Mouse (Mus musculus) forebrain, embryonic 12.5 days (tissue): ENCODE measurements around the gene Tcte2. TPM values are rescaled to one million over a fixed set of nuclear protein-coding genes. Genes with fewer than 3 reads are reported as not detected.
A peak's percentile ranks its signal among the peaks of the same experiment; 100 is the strongest.

Source experiments
- ATAC-seq: fragments of 200-750 bp; cut with Nextera tagmentation; 2 replicates; pipeline ENCODE4 v1.8.0; 2017; ENCODE audit warnings: moderate TSS enrichment; ENCODE audit not compliant: low FRiP score
- H3K27ac ChIP-seq: fragments of 300-500 bp; sonication (generic); 2 replicates; pipeline ENCODE4 v1.5.1; 2016; ENCODE audit warnings: mild to moderate bottlenecking
- H3K27me3 ChIP-seq: fragments of 300-500 bp; sonication (generic); 2 replicates; pipeline ENCODE4 v1.6.1; 2016; ENCODE audit warnings: mild to moderate bottlenecking
- H3K36me3 ChIP-seq: fragments of 300-500 bp; sonication (generic); replicated peaks from 2 replicates; pipeline ENCODE4 v1.6.1; 2016; ENCODE audit warnings: mild to moderate bottlenecking
- H3K4me1 ChIP-seq: fragments of 300-500 bp; sonication (generic); 2 replicates; pipeline ENCODE4 v1.6.1; 2016
- H3K4me2 ChIP-seq: fragments of 300-500 bp; sonication (generic); 2 replicates; pipeline ENCODE4 v1.6.1; 2016; ENCODE audit warnings: mild to moderate bottlenecking, moderate library complexity
- H3K4me3 ChIP-seq: fragments of 300-500 bp; sonication (generic); replicated peaks from 2 replicates; pipeline ENCODE4 v1.5.1; 2016; ENCODE audit warnings: mild to moderate bottlenecking
- H3K9ac ChIP-seq: fragments of 300-500 bp; sonication (generic); 2 replicates; pipeline ENCODE4 v1.6.1; 2016; ENCODE audit warnings: mild to moderate bottlenecking
- H3K9me3 ChIP-seq: fragments of 300-500 bp; sonication (generic); 2 replicates; pipeline ENCODE4 v1.6.1; 2016
- WGBS: fragments of 180-500 bp; shearing (Covaris S2); methylation state at CpG from one replicate; pipeline ENCODE4 v1.1.7; 2016; 5-methylcytosine and 5-hydroxymethylcytosine counted together
- polyA plus RNA-seq: library from polyadenylated mRNA; unstranded; fragments of >200 nt; fragmentation: Nextera tagmentation; extraction: Ambion mirVana; gene quantifications from 2 replicates; pipeline ENCODE4 v1.2.1, GENCODE M21; 2016

Tcte2 gene
- polyA plus RNA-seq, 1 experiment from 2014 or later: 14.9 TPM

GRCm38 (mm10) chr17:13731727-13732112 lies 29.9 kb downstream of the Tcte2 start:
- H3K27me3 ChIP-seq: no peaks in the 10 kb centered on the region

GRCm38 (mm10) chr17:13730980-13731726 lies 30.5 kb downstream of the Tcte2 start:
- no peaks in the 10 kb centered on the region for H3K9me3 ChIP-seq
- no peak overlapping the region for H3K4me2 ChIP-seq
- H3K4me1 ChIP-seq: no peaks in the 10 kb centered on the region
- H3K9ac ChIP-seq: no peak overlapping the region
- H3K27me3 ChIP-seq: no peaks in the 10 kb centered on the region
- H3K27ac ChIP-seq: no peak overlapping the region
- H3K36me3 ChIP-seq: no peaks in the 10 kb centered on the region
- H3K4me3 ChIP-seq: no peak overlapping the region
- no peak for ATAC-seq
- WGBS: 97% methylated on average over 6 of the region's 6 CpGs

More at GRCm38 (mm10) chr17:13731727-13732112, 29.9 kb downstream of the Tcte2 start:
- Histone ChIP-seq H3K4me1 (no peaks in the 10 kb centered on the region), H3K36me3 (no peaks in the 10 kb centered on the region), H3K4me2 (no peak overlapping the region), H3K9ac (no peak overlapping the region), H3K27ac (no peak overlapping the region), H3K4me3 (no peak overlapping the region), H3K9me3 (no peaks in the 10 kb centered on the region)
- 75% methylated on average over 4 of the region's 4 CpGs for WGBS
- ATAC-seq: no peak

- H3K4me2 ChIP-seq: no peak overlapping the region
- H3K27me3 ChIP-seq: no peaks in the 10 kb centered on the region
- H3K9me3 ChIP-seq: no peaks in the 10 kb centered on the region
- ATAC-seq: no peak
- no peak overlapping the region for H3K9ac ChIP-seq
- WGBS: 91% methylated on average over 8 of the region's 8 CpGs
- H3K36me3 ChIP-seq: no peaks in the 10 kb centered on the region
- H3K4me1 ChIP-seq: peaks cover 19% of the 10 kb centered on the region
- H3K27ac ChIP-seq: no peak overlapping the region
- no peak overlapping the region for H3K4me3 ChIP-seq
These were observed 34.7 kb downstream of the Tcte2 start for GRCm38 (mm10) chr17:13726832-13727355.

GRCm38 (mm10) chr17:13725004-13725550 lies 36.5 kb downstream of the Tcte2 start:
- 0 out of 2 replicates have a peak, but pooled peaks have one; percentile 20 for ATAC-seq
- Histone ChIP-seq H3K27me3 (no peaks in the 10 kb centered on the region), H3K36me3 (no peaks in the 10 kb centered on the region), H3K4me2 (no peak overlapping the region), H3K4me1 (peaks cover 21% of the 10 kb centered on the region), H3K9me3 (no peaks in the 10 kb centered on the region), H3K9ac (no peak overlapping the region), H3K4me3 (no peak overlapping the region), H3K27ac (no peak overlapping the region)
- WGBS: 63% methylated on average over 4 of the region's 4 CpGs

GRCm38 (mm10) chr17:13722434-13722833 lies 39.2 kb downstream of the Tcte2 start:
- H3K36me3 ChIP-seq: no peaks in the 10 kb centered on the region
- 11% methylated on average over 2 of the region's 2 CpGs for WGBS
- H3K4me1 ChIP-seq: peaks cover 21% of the 10 kb centered on the region
- 0 out of 2 replicates have a peak overlapping the region, but pooled peaks have one; percentile 25 for H3K27ac ChIP-seq
- ATAC-seq: peak; percentile 41; the same call in 1 of the 2 replicates
- no peak overlapping the region for H3K4me2 ChIP-seq
- H3K9ac ChIP-seq: no peak overlapping the region
- H3K9me3 ChIP-seq: no peaks in the 10 kb centered on the region
- no peaks in the 10 kb centered on the region for H3K27me3 ChIP-seq
- no peak overlapping the region for H3K4me3 ChIP-seq

- H3K36me3 ChIP-seq: no peaks in the 10 kb centered on the region
- no peak overlapping the region for H3K4me3 ChIP-seq
- peaks cover 21% of the 10 kb centered on the region for H3K4me1 ChIP-seq
- H3K9me3 ChIP-seq: no peaks in the 10 kb centered on the region
- H3K4me2 ChIP-seq: no peak overlapping the region
- 84% methylated on average over 2 of the region's 2 CpGs for whole genome bisulfite sequencing
- H3K9ac ChIP-seq: no peak overlapping the region
- no peaks in the 10 kb centered on the region for H3K27me3 ChIP-seq
- no peak overlapping the region for H3K27ac ChIP-seq
- ATAC-seq: no peak
These were observed 40.3 kb downstream of the Tcte2 start for GRCm38 (mm10) chr17:13721372-13721771.

- Histone ChIP-seq H3K27ac (no peak overlapping the region), H3K27me3 (no peaks in the 10 kb centered on the region), H3K4me3 (no peak overlapping the region), H3K36me3 (no peaks in the 10 kb centered on the region), H3K4me2 (no peak overlapping the region), H3K9ac (no peak overlapping the region), H3K9me3 (no peaks in the 10 kb centered on the region), H3K4me1 (peaks cover 20% of the 10 kb centered on the region)
- no peak for ATAC-seq
- 90% methylated on average over 5 of the region's 5 CpGs for WGBS
These were observed 41.4 kb downstream of the Tcte2 start for GRCm38 (mm10) chr17:13720187-13720586.

GRCm38 (mm10) chr17:13717428-13717827 lies 44.2 kb downstream of the Tcte2 start:
- Histone ChIP-seq H3K27ac (no peak overlapping the region), H3K4me1 (peaks cover 7% of the 10 kb centered on the region), H3K36me3 (no peaks in the 10 kb centered on the region), H3K27me3 (no peaks in the 10 kb centered on the region), H3K9me3 (no peaks in the 10 kb centered on the region), H3K4me2 (no peak overlapping the region), H3K9ac (no peak overlapping the region), H3K4me3 (no peak overlapping the region)
- no peak for ATAC-seq
- WGBS: 93% methylated on average over 11 of the region's 11 CpGs

- Histone ChIP-seq H3K27ac (no peak overlapping the region), H3K36me3 (no peaks in the 10 kb centered on the region), H3K9ac (no peak overlapping the region), H3K27me3 (no peaks in the 10 kb centered on the region), H3K4me3 (no peak overlapping the region), H3K4me2 (no peak overlapping the region), H3K4me1 (no peaks in the 10 kb centered on the region), H3K9me3 (no peaks in the 10 kb centered on the region)
- ATAC-seq: no peak
- 94% methylated on average over 6 of the region's 6 CpGs for whole genome bisulfite sequencing
These were observed 45.3 kb downstream of the Tcte2 start for GRCm38 (mm10) chr17:13716336-13716735.

GRCm38 (mm10) chr17:13715511-13715910 lies 46.1 kb downstream of the Tcte2 start:
- no peak overlapping the region for H3K9ac ChIP-seq

GRCm38 (mm10) chr17:13714654-13715053 lies 47.0 kb downstream of the Tcte2 start:
- H3K27ac ChIP-seq: no peak overlapping the region
- H3K27me3 ChIP-seq: no peaks in the 10 kb centered on the region
- H3K9ac ChIP-seq: no peak overlapping the region
- H3K4me3 ChIP-seq: no peak overlapping the region
- no peak for ATAC-seq
- no peaks in the 10 kb centered on the region for H3K36me3 ChIP-seq
- WGBS: 71% methylated on average over 4 of the region's 4 CpGs
- H3K4me1 ChIP-seq: no peaks in the 10 kb centered on the region
- H3K9me3 ChIP-seq: no peaks in the 10 kb centered on the region
- no peak overlapping the region for H3K4me2 ChIP-seq

More at GRCm38 (mm10) chr17:13715511-13715910, 46.1 kb downstream of the Tcte2 start:
- 77% methylated on average over 9 of the region's 9 CpGs for WGBS
- no peak overlapping the region for H3K4me2 ChIP-seq
- H3K36me3 ChIP-seq: no peaks in the 10 kb centered on the region
- no peak for ATAC-seq
- H3K4me1 ChIP-seq: no peaks in the 10 kb centered on the region
- no peaks in the 10 kb centered on the region for H3K27me3 ChIP-seq
- no peaks in the 10 kb centered on the region for H3K9me3 ChIP-seq
- H3K4me3 ChIP-seq: no peak overlapping the region
- 0 out of 2 replicates have a peak overlapping the region, but pooled peaks have one; percentile 5 for H3K27ac ChIP-seq

- no peak for ATAC-seq
- no peaks in the 10 kb centered on the region for H3K27me3 ChIP-seq
- H3K9ac ChIP-seq: no peak overlapping the region
- H3K36me3 ChIP-seq: no peaks in the 10 kb centered on the region
- no peaks in the 10 kb centered on the region for H3K4me1 ChIP-seq
- H3K27ac ChIP-seq: no peak overlapping the region
- WGBS: 87% methylated on average over 4 of the region's 4 CpGs
- no peaks in the 10 kb centered on the region for H3K9me3 ChIP-seq
- H3K4me3 ChIP-seq: no peak overlapping the region
- no peak overlapping the region for H3K4me2 ChIP-seq
These were observed 47.5 kb downstream of the Tcte2 start for GRCm38 (mm10) chr17:13714128-13714527.
